Mouse (Mus musculus) frontal cortex, postnatal 25 days (tissue): ENCODE data around the gene Gm13199.

Experiments
- DNase-seq, 2 experiments: peaks; one replicate each; pipeline ENCODE4 v3.0.0; 2022; ENCODE audit warnings: low spot score in 2 of 2

The Gm13199 gene

DNA sequence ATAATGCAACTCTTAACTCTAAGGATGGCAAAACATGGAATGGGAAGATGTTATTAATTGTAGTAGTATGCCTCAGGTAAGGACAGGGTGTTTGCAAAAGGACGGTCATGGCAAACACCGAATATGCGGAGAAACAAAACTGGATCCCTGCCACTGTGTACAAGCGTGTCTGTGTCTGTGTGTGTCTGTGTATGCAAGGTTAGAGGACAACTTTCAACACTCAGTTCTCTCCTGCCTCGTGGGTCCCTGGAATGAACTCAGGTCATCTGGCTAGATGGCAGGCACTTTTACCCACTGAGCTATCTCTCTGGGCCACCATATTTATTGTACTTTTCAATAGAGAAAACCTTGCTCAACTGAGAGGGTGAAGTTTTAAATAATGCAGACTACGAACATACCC, 40.3 kb downstream of the Gm13199 start:
- no peak for DNase-seq

DNA sequence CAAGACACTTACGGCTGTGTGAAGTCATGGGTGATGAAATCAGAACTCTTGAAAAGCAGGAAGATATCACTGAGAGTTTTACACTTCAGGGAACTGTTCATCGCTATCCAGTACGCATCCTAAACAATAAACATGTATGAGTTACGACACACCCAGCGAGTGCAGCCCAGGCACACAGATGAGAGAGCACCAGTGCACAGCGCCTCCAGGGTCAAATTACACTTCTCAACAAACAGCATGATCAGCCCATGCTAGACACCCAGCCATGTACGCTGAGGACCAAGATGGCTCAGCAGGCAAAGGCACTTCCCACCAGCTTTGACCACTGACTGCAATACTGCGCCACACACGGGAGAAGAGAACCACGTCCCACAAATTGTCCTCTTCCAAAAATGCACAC, 41.5 kb downstream of the Gm13199 start:
- DNase-seq: no peak
